Mouse (Mus musculus) cortical plate, adult 2 months (tissue): ENCODE data around the gene Galnt10. TPM values are rescaled to one million over a fixed set of nuclear protein-coding genes. Genes with fewer than 3 reads are reported as not detected.

Source experiments
- H3K27ac ChIP-seq: fragments of 200-500 bp; 2 replicates; pipeline ENCODE4 v1.5.1; 2012; ENCODE audit warnings: low read length, control low read depth, inconsistent platforms; ENCODE audit not compliant: insufficient read depth
- H3K4me1 ChIP-seq: fragments of 200-500 bp; 2 replicates; pipeline ENCODE4 v1.6.1; 2011; ENCODE audit warnings: low read length; ENCODE audit not compliant: control insufficient read depth, insufficient read depth
- H3K4me3 ChIP-seq: fragments of 200-500 bp; 2 replicates; pipeline ENCODE4 v1.5.1; 2011; ENCODE audit warnings: mild to moderate bottlenecking, low read length, control low read depth; ENCODE audit not compliant: insufficient read depth
- CTCF ChIP-seq: fragments of 200-500 bp; IDR thresholded peaks from 2 replicates; pipeline ENCODE4 v1.5.1; 2011; ENCODE audit warnings: mild to moderate bottlenecking, control low read depth, low read length; ENCODE audit not compliant: insufficient read depth; ENCODE audit errors: extremely low read depth
- POLR2A ChIP-seq: fragments of 200-500 bp; IDR thresholded peaks from 2 replicates; pipeline ENCODE4 v1.6.1; 2011; ENCODE audit warnings: mild to moderate bottlenecking, low read length, control low read depth; ENCODE audit not compliant: insufficient read depth; ENCODE audit errors: extremely low read depth
- polyA plus RNA-seq: library from polyadenylated mRNA; depleted of rRNA; stranded (reverse); fragments of >200 nt; gene quantifications from 2 replicates; pipeline ENCODE4 v1.2.3, GENCODE M21; 2012

Galnt10 gene
- polyA plus RNA-seq, 1 experiment = 6.4 TPM

- Histone ChIP-seq H3K4me1 (no peaks in the 10 kb centered on the region), H3K27ac (no peak overlapping the region), H3K4me3 (no peak overlapping the region)
- TF ChIP-seq POLR2A = no peak
Measured at GRCm38 (mm10) chr11:57795086-57795485, 149.8 kb downstream of the Galnt10 start.

DNA sequence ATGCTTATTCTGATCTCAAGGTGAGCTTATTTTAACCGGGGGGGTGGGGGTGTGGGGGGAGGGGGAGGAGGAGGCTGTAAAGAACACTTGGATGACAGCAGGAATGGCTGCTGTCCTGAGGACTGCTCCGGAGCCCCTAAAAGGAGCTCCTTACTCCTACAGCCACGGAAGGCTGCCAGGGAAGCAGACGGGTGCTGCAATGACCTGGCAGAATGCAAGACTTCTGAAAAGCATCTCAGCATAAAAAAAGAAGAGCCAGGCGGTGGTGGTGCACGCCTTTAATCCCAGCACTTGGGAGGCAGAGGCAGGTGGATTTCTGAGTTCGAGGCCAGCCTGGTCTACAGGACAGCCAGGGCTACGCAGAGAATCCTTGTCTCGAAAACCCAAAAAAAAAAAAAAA, 152.6 kb downstream of the Galnt10 start:
- H3K4me1 ChIP-seq = peaks cover 4% of the 10 kb centered on the region; the same call in 1 of the 2 replicates
- TF ChIP-seq CTCF = no peak
- no peak for TF ChIP-seq POLR2A
- no peak overlapping the region for H3K4me3 ChIP-seq
- no peak overlapping the region for H3K27ac ChIP-seq

DNA sequence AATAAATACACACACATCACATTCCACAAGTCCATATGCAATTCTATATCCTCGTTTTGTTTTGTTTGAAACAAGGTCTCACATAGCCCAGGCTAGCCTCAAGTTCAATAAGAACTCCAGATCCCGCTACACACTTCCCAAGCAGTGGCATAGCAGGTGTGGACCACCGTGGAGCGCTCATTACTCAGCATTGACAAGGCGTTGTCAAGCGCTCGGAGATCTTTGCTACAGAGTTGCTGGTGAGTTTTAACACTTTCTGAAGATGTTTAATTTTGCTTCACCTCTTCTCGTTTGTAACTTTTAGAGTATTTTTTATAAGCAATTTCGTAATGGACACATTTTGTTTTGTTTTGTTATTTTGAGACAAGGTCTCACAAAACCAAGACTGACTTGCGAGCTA, 154.2 kb downstream of the Galnt10 start:
- H3K4me1 ChIP-seq = peaks cover 6% of the 10 kb centered on the region; the same call in 1 of the 2 replicates
- H3K4me3 ChIP-seq = no peak overlapping the region
- H3K27ac ChIP-seq = no peak overlapping the region
- TF ChIP-seq CTCF (no peak), POLR2A (no peak)

- TF ChIP-seq POLR2A = no peak
- no peak for TF ChIP-seq CTCF
- Histone ChIP-seq H3K27ac (no peak overlapping the region), H3K4me3 (peak overlapping the region; percentile 97), H3K4me1 (peaks cover 6% of the 10 kb centered on the region; the same call in 1 of the 2 replicates)
Measured at GRCm38 (mm10) chr11:57800266-57800951, 155.2 kb downstream of the Galnt10 start.

- TF ChIP-seq CTCF (no peak), POLR2A (peak; percentile 73)
- H3K27ac ChIP-seq = peak within 1 kb of the TSS; percentile 41; the same call in 1 of the 2 replicates
- peak within 1 kb of the TSS; percentile 97 for H3K4me3 ChIP-seq
- peaks cover 6% of the 10 kb centered on the region; the same call in 1 of the 2 replicates for H3K4me1 ChIP-seq
Measured at GRCm38 (mm10) chr11:57800971-57801765, 155.9 kb downstream of the Galnt10 start, which contains the start of gene Sap30l. Gene Sap30l, plus strand, starts transcription at chr11:57801637.

- H3K4me1 ChIP-seq = peaks cover 6% of the 10 kb centered on the region; the same call in 1 of the 2 replicates
- no peak overlapping the region for H3K27ac ChIP-seq
- TF ChIP-seq POLR2A (no peak), CTCF (no peak)
- peak overlapping the region; percentile 97 for H3K4me3 ChIP-seq
Measured at GRCm38 (mm10) chr11:57801766-57802510, 156.7 kb downstream of the Galnt10 start.

- no peak for TF ChIP-seq POLR2A
- Histone ChIP-seq H3K27ac (no peak overlapping the region), H3K4me1 (peaks cover 6% of the 10 kb centered on the region; the same call in 1 of the 2 replicates), H3K4me3 (peak overlapping the region; percentile 97)
Measured at GRCm38 (mm10) chr11:57802511-57802870, 157.2 kb downstream of the Galnt10 start.

DNA sequence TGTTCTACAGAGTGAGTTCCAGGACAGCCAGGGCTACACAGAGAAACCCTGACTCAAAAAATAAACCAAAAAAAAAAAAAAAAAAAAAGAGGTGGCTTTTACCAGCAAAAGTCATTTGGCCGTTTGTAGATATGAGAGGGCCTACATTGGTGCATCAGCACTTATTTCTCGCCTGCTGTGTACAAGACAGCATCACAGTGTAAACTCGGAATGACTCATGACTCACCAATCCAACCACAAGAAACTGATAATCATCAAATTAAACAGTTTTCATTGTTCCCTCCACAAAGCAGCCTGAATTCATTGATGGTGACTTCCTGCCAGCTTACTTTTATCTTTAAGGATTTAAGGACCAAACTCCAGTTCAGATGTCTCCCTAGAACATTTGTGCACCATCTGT, 159.8 kb downstream of the Galnt10 start:
- no peak overlapping the region for H3K27ac ChIP-seq
- no peak overlapping the region for H3K4me3 ChIP-seq
- H3K4me1 ChIP-seq = peaks cover 6% of the 10 kb centered on the region; the same call in 1 of the 2 replicates
- TF ChIP-seq CTCF = no peak

DNA sequence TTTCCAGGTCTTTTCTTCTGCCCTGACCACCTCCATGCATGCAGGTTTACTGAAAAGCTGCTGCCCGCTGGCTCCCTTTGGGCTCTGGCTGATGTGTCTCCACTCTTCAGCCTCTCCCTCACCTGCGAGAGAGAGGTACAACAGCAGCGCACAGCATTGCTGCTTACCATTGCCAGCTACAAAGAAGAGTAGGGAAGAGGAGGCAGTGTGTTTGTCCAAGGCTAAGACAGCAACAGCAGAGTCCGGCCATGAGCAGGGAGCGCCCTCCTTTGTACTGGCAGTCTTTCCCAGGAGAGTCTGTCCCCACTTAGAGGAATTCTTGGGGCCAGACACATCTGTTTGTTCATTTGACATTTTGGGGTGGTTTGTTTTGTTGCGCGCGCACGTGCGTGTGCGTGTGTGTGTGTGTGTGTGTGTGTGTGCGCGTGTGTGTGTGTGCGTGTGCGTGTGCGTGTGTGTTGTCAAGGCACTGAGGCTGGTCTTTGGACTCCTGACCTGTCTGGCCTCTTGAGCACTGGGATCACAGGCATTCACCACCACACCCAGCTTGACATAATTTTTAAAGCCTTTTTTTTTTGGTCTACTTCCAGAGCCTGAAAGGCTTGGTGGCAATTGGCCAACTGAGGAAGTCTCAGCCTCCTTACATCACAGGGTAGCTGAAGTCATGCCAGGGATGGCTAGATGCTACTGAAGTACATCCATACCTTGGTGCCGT, 163.9 kb downstream of the Galnt10 start:
- Histone ChIP-seq H3K4me3 (no peak overlapping the region), H3K4me1 (no peaks in the 10 kb centered on the region), H3K27ac (no peak overlapping the region)
- TF ChIP-seq POLR2A (no peak), CTCF (no peak)
